In the genomic region with DNA sequence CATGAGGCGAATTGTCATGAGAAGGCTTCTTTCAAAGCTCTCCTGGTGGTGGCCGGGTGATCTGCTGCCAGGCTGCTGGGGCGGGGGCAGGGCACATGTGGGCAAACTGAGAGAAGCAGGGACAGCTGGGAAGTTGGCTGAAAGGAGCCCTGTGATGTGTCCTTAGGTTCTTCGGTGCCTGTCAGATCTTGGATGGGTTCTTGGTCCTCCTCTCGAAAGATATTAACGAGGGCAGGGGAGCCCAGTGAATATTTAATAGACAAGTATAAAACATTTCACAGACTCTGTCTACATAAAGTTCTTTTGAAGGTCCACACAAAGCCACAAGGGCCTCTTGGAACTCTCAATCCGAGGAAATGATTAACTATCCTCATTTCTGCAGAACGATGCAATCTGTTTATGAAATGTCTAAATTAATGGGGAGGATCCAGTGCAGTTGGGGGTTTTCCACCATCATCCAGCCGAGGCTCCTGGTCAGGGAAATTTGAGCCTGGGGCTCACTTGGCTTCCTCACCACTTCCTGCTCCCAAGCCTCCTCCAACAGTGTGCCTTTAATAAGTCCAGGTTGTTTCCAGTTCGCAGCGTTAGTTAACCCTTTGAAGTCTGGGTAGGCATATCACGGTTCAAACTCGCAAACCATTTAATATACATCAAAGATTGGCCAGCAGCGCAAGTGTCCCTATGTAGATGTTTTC, we compare ENCODE assay signal across 13 mouse cellular contexts.
A peak's percentile ranks its signal among the peaks of the same experiment; 100 is the strongest.
DNase-seq lines count a peak whose midpoint lies in the region; ATAC-seq and TF ChIP-seq lines count a peak whose summit lies in the region.
"Had no signal": no experiment of that assay in that cellular context is flagged by ENCODE, and none has a peak within 500 bp of the region (broad histone marks: within the 10 kb centered on the region; RNA-seq: fewer than 3 reads in every experiment).

No protein-coding gene starts in this region.

- H3K9ac ChIP-seq in liver, adult 2 months (ENCODE audit: low read depth, low read length), result no peak overlapping the region
- H3K9ac ChIP-seq in liver, embryonic 12.5 days, result no peak overlapping the region
- no peak overlapping the region for H3K9ac ChIP-seq in MEL (ENCODE audit: control insufficient read depth, low read depth, low read length, poor library complexity, severe bottlenecking)
- no peak overlapping the region for H3K9ac ChIP-seq in midbrain, embryonic 11.5 days (ENCODE audit: low read length)
- H3K9ac ChIP-seq: liver, embryonic 15.5 days; neural tube, embryonic 12.5 days had no signal

- WGBS in liver, adult 2 months, result 32% methylated on average over 14 of the region's 14 CpGs
- 58% methylated on average over 14 of the region's 14 CpGs for WGBS in liver, embryonic 12.5 days (ENCODE audit: insufficient replicate concordance)
- 76% methylated on average over 14 of the region's 14 CpGs for WGBS in midbrain, embryonic 11.5 days

- no peaks in the 10 kb centered on the region for H3K27me3 ChIP-seq in liver, adult 2 months (ENCODE audit: control insufficient read depth, insufficient read depth, low read length)
- peaks cover 15% of the 10 kb centered on the region for H3K27me3 ChIP-seq in liver, embryonic 12.5 days (replicated peaks)
- no peaks in the 10 kb centered on the region for H3K27me3 ChIP-seq in MEL (ENCODE audit: control insufficient read depth in 1 of 2, insufficient read depth in 2 of 2, low read length in 2 of 2)
- H3K27me3 ChIP-seq in midbrain, embryonic 11.5 days (ENCODE audit: control insufficient read depth, insufficient read depth, low read length), result peaks cover 14% of the 10 kb centered on the region
- H3K27me3 ChIP-seq: liver, embryonic 15.5 days; neural tube, embryonic 12.5 days had no signal

- no peak for TF ChIP-seq POLR2A in liver, adult 2 months (IDR thresholded peaks at IDR 0.05; ENCODE audit: extremely low read depth, insufficient read depth, low read length)
- TF ChIP-seq POLR2A in MEL (IDR thresholded peaks at IDR 0.05; ENCODE audit: control insufficient read depth in 1 of 2, insufficient read depth in 1 of 2, low read depth in 1 of 2, low read length in 2 of 2, poor library complexity in 1 of 2), result no peak

- ATAC-seq in liver, embryonic 12.5 days, result no peak
- ATAC-seq in midbrain, embryonic 11.5 days (ENCODE audit: low FRiP score), result no peak

- no peak overlapping the region for H3K4me3 ChIP-seq in liver, adult 2 months (ENCODE audit: insufficient read depth, low read depth, low read length)
- no peak overlapping the region for H3K4me3 ChIP-seq in liver, embryonic 12.5 days
- no peak overlapping the region for H3K4me3 ChIP-seq in MEL (ENCODE audit: control insufficient read depth in 1 of 2, insufficient read depth in 1 of 2, low read depth in 2 of 2, low read length in 2 of 2)
- no peak overlapping the region for H3K4me3 ChIP-seq in midbrain, embryonic 11.5 days (ENCODE audit: low read depth, low read length)
- H3K4me3 ChIP-seq: liver, embryonic 15.5 days; neural tube, embryonic 12.5 days had no signal

- TF ChIP-seq CTCF in liver, adult 2 months (IDR thresholded peaks at IDR 0.05; ENCODE audit: low read depth, low read length), result peak; percentile 44; the same call in 1 of the 2 replicates
- TF ChIP-seq CTCF in MEL (IDR thresholded peaks at IDR 0.05 in 2 of 3, conservative IDR thresholded peaks at IDR 0.05 in 1 of 3; ENCODE audit: control insufficient read depth in 1 of 3, insufficient read depth in 1 of 3, low read depth in 2 of 3, low read length in 3 of 3, poor library complexity in 1 of 3, severe bottlenecking in 1 of 3), result no peak; a peak in 1 of 6 replicates

- H3K36me3 ChIP-seq in liver, adult 2 months (ENCODE audit: control insufficient read depth, insufficient read depth, low read length), result no peaks in the 10 kb centered on the region
- no peaks in the 10 kb centered on the region for H3K36me3 ChIP-seq in liver, embryonic 12.5 days
- peaks cover 0 to 18% of the 10 kb centered on the region in 2 experiments; a peak in 2 of 4 replicates for H3K36me3 ChIP-seq in MEL (ENCODE audit: control insufficient read depth in 1 of 2, insufficient read depth in 2 of 2, low read length in 2 of 2)
- H3K36me3 ChIP-seq in midbrain, embryonic 11.5 days (ENCODE audit: control insufficient read depth, insufficient read depth, low read length), result no peaks in the 10 kb centered on the region
- H3K36me3 ChIP-seq: G1E; liver, embryonic 15.5 days; neural tube, embryonic 12.5 days had no signal

- TF ChIP-seq EP300 in MEL (IDR thresholded peaks at IDR 0.05; ENCODE audit: low read depth in 1 of 2, low read length in 2 of 2), result no peak

- H3K4me2 ChIP-seq in liver, embryonic 12.5 days, result no peak overlapping the region
- H3K4me2 ChIP-seq in midbrain, embryonic 11.5 days, result no peak overlapping the region
- H3K4me2 ChIP-seq: liver, embryonic 15.5 days; neural tube, embryonic 12.5 days had no signal

- peak; percentile 91 for DNase-seq in liver, adult 2 months (ENCODE audit: extremely low read depth, low read depth, low spot score)
- peak; percentile 45 for DNase-seq in MEL (ENCODE audit: low read depth, low spot score)
- peak; percentile 44 for DNase-seq in induced T-regulatory cell, adult 2 months (ENCODE audit: low read depth)
- peak; percentile 53 to 58 for DNase-seq in lung, postnatal 4 days
- DNase-seq in frontal cortex, postnatal 10 days (ENCODE audit: low spot score in 2 of 2), result no peak
- no peak for DNase-seq in midbrain, embryonic 11.5 days (ENCODE audit: low spot score, missing footprints)
- DNase-seq in thymus, postnatal 14 days, result no peak
- DNase-seq: adrenal gland, adult 2 months; cerebellum, adult 8-10 months had no signal

- no peaks in the 10 kb centered on the region for H3K79me2 ChIP-seq in liver, adult 2 months (ENCODE audit: control insufficient read depth, insufficient read depth, low read length)
- no peaks in the 10 kb centered on the region for H3K79me2 ChIP-seq in MEL (ENCODE audit: control insufficient read depth, insufficient read depth, low read length, poor library complexity)

- H3K27ac ChIP-seq in liver, adult 2 months (replicated peaks; ENCODE audit: insufficient read depth, low read depth, low read length), result peak overlapping the region; percentile 85
- H3K27ac ChIP-seq in liver, embryonic 12.5 days, result no peak overlapping the region
- no peak overlapping the region for H3K27ac ChIP-seq in MEL (ENCODE audit: control insufficient read depth, low read depth, low read length)
- H3K27ac ChIP-seq in midbrain, embryonic 11.5 days (ENCODE audit: low read depth, low read length), result no peak overlapping the region
- H3K27ac ChIP-seq: liver, embryonic 15.5 days; neural tube, embryonic 12.5 days had no signal

- peaks cover 9% of the 10 kb centered on the region for H3K4me1 ChIP-seq in liver, adult 2 months (ENCODE audit: control insufficient read depth, insufficient read depth, low read length)
- H3K4me1 ChIP-seq in liver, embryonic 12.5 days, result peaks cover 14% of the 10 kb centered on the region; the same call in 1 of the 2 replicates
- H3K4me1 ChIP-seq in MEL (ENCODE audit: control insufficient read depth in 1 of 2, insufficient read depth in 2 of 2, low read length in 2 of 2), result peaks cover 14 to 21% of the 10 kb centered on the region in 2 experiments
- no peaks in the 10 kb centered on the region; the same call in 1 of the 2 replicates for H3K4me1 ChIP-seq in midbrain, embryonic 11.5 days (ENCODE audit: control insufficient read depth, insufficient read depth, low read length)
- H3K4me1 ChIP-seq: neural tube, embryonic 12.5 days had no signal

- TF ChIP-seq RAD21 in MEL (IDR thresholded peaks at IDR 0.05; ENCODE audit: low read depth, low read length), result no peak

- no peaks in the 10 kb centered on the region for H3K9me3 ChIP-seq in liver, embryonic 12.5 days (replicated peaks)
- H3K9me3 ChIP-seq in MEL (replicated peaks; ENCODE audit: insufficient read depth, low read length), result no peaks in the 10 kb centered on the region
- H3K9me3 ChIP-seq in midbrain, embryonic 11.5 days (ENCODE audit: control insufficient read depth, low read length), result no peaks in the 10 kb centered on the region
- H3K9me3 ChIP-seq: G1E; liver, embryonic 15.5 days; neural tube, embryonic 12.5 days had no signal

TF ChIP-seq in MEL, 35 proteins besides CTCF, POLR2A, EP300 and RAD21:
- no peak for TF ChIP-seq CHD2 (IDR thresholded peaks at IDR 0.05; ENCODE audit: low read length)
- TF ChIP-seq MAFK (IDR thresholded peaks at IDR 0.05; ENCODE audit: borderline replicate concordance, low read depth, low read length), result no peak
- TF ChIP-seq TBP (IDR thresholded peaks at IDR 0.05; ENCODE audit: low read depth, low read length), result no peak
- no peak for TF ChIP-seq SMC3 (IDR thresholded peaks at IDR 0.05; ENCODE audit: low read depth, low read length)
- TF ChIP-seq MAX (IDR thresholded peaks at IDR 0.05; ENCODE audit: low read length), result no peak
- no peak for TF ChIP-seq CHD1 (IDR thresholded peaks at IDR 0.05; ENCODE audit: low read depth, low read length)
- TF ChIP-seq GATA1 (IDR thresholded peaks at IDR 0.05; ENCODE audit: low read depth, low read length), result no peak
- TF ChIP-seq RCOR1 (IDR thresholded peaks at IDR 0.05; ENCODE audit: low read depth, low read length), result no peak
- no peak for TF ChIP-seq NELFE (IDR thresholded peaks at IDR 0.05; ENCODE audit: low read depth, low read length)
- no peak for TF ChIP-seq NRF1 (IDR thresholded peaks at IDR 0.05; ENCODE audit: insufficient read depth, low read depth, low read length, poor library complexity, severe bottlenecking)
- no peak for TF ChIP-seq TCF12 (IDR thresholded peaks at IDR 0.05; ENCODE audit: low read depth, low read length)
- no peak for TF ChIP-seq ZNF384 (IDR thresholded peaks at IDR 0.05; ENCODE audit: low read depth, low read length)
- no peak for TF ChIP-seq JUND (IDR thresholded peaks at IDR 0.05; ENCODE audit: low read depth, low read length)

Comparison
In these comparisons a context has a peak if more than half of its experiments do, and no peak if none do; other contexts are left out.
1. DNase-seq: peak in liver, adult 2 months (single experiment), MEL (single experiment), induced T-regulatory cell, adult 2 months (single experiment) and lung, postnatal 4 days (2 of 2); none in frontal cortex, postnatal 10 days (0 of 2), midbrain, embryonic 11.5 days (single experiment) and thymus, postnatal 14 days (single experiment).